Mouse (Mus musculus) G1E (cell line): ENCODE data around the gene Ubald1. TPM values are rescaled to one million over a fixed set of nuclear protein-coding genes. Genes with fewer than 3 reads are reported as not detected.

Experiments used
- ATAC-seq: 2 replicates; pipeline ENCODE4 v1.8.0; 2016; ENCODE audit warnings: mild to moderate bottlenecking; ENCODE audit not compliant: insufficient number of reproducible peaks, poor library complexity, low FRiP score, severe bottlenecking; ENCODE audit errors: extremely low read depth
- DNase-seq: peaks from one replicate; pipeline ENCODE4 v3.0.0; 2012; ENCODE audit warnings: low spot score
- H3K27me3 ChIP-seq: 2 replicates; pipeline ENCODE4 v1.6.1; 2012; ENCODE audit warnings: mild to moderate bottlenecking, low read length, inconsistent platforms; ENCODE audit not compliant: insufficient read depth
- H3K36me3 ChIP-seq: replicated peaks from 2 replicates; pipeline ENCODE3; 2012; ENCODE audit warnings: mild to moderate bottlenecking, inconsistent platforms
- H3K4me1 ChIP-seq: 2 replicates; pipeline ENCODE4 v1.6.1; 2012; ENCODE audit warnings: low read depth, low read length, inconsistent platforms, mixed read lengths; ENCODE audit not compliant: insufficient read depth
- H3K4me3 ChIP-seq: 2 replicates; pipeline ENCODE4 v1.5.1; 2012; ENCODE audit warnings: low read depth, mild to moderate bottlenecking, inconsistent platforms, low read length, moderate library complexity, mixed read lengths
- H3K9me3 ChIP-seq: replicated peaks from 2 replicates; pipeline ENCODE4 v1.6.1; 2012; ENCODE audit warnings: inconsistent platforms
- CTCF ChIP-seq: IDR thresholded peaks from 2 replicates; pipeline ENCODE4 v1.5.1; 2012; ENCODE audit warnings: low read depth, low read length, inconsistent platforms, mixed read lengths
- GATA1 ChIP-seq: IDR thresholded peaks from 2 replicates; pipeline ENCODE4 v1.6.1; 2012; ENCODE audit warnings: borderline replicate concordance, low read length, inconsistent platforms, mixed read lengths
- GATA2 ChIP-seq: IDR thresholded peaks from 2 replicates; pipeline ENCODE4 v1.6.1; 2012; ENCODE audit warnings: low read depth, low read length, inconsistent platforms, borderline replicate concordance
- POLR2AphosphoS5 ChIP-seq: IDR thresholded peaks from 2 replicates; pipeline ENCODE4 v1.6.1; 2012; ENCODE audit warnings: low read depth, low read length, inconsistent platforms; ENCODE audit not compliant: insufficient replicate concordance
- TAL1 ChIP-seq: conservative IDR thresholded peaks from 2 replicates; pipeline ENCODE4 v1.6.1; 2012; ENCODE audit warnings: low read depth, low read length, inconsistent platforms, mixed read lengths
- polyA plus RNA-seq: library from polyadenylated mRNA; stranded (reverse); fragments of >175 nt; gene quantifications from 2 replicates; pipeline ENCODE4 v1.2.3, GENCODE M21; 2012
- total RNA-seq, 2 experiments: library from RNA; stranded (forward) in 1 of 2; stranded (reverse) in 1 of 2; fragments of 200-1000 nt in 1 of 2; fragments of >200 nt in 1 of 2; fragmentation: Nextera tagmentation in 1 of 2; gene quantifications; 2 replicates each; pipeline ENCODE4 v1.2.3; 2014 to 2017

The Ubald1 gene
- total and polyA plus RNA-seq, 3 experiments: 7.2 to 189 (median 70.4) TPM

GRCm38 (mm10) chr16:4916608-4917007 is 36.5 kb upstream of the Ubald1 start:
- ATAC-seq: no peak
- Histone ChIP-seq H3K4me1 (peaks cover 15% of the 10 kb centered on the region), H3K4me3 (no peak overlapping the region), H3K27me3 (no peaks in the 10 kb centered on the region), H3K36me3 (peaks cover 74% of the 10 kb centered on the region), H3K9me3 (no peaks in the 10 kb centered on the region)
- DNase-seq: no peak
- no peak for TF ChIP-seq GATA2
- TF ChIP-seq TAL1: no peak
- no peak for TF ChIP-seq CTCF
- no peak for TF ChIP-seq GATA1
- TF ChIP-seq POLR2AphosphoS5: no peak

- Histone ChIP-seq H3K4me3 (no peak overlapping the region), H3K9me3 (no peaks in the 10 kb centered on the region), H3K4me1 (peaks cover 15% of the 10 kb centered on the region), H3K36me3 (peaks cover 78% of the 10 kb centered on the region), H3K27me3 (no peaks in the 10 kb centered on the region)
- TF ChIP-seq CTCF (no peak), TAL1 (no peak), POLR2AphosphoS5 (no peak), GATA1 (no peak), GATA2 (no peak)
- DNase-seq: no peak
- ATAC-seq: no peak
Observed at GRCm38 (mm10) chr16:4915931-4916330, 35.8 kb upstream of the Ubald1 start.

GRCm38 (mm10) chr16:4913783-4914735 is 33.9 kb upstream of the Ubald1 start:
- DNase-seq: no peak
- Histone ChIP-seq H3K9me3 (no peaks in the 10 kb centered on the region), H3K4me1 (peaks cover 15% of the 10 kb centered on the region), H3K36me3 (peaks cover 80% of the 10 kb centered on the region), H3K27me3 (no peaks in the 10 kb centered on the region), H3K4me3 (no peak overlapping the region)
- peak; percentile 52; the same call in 1 of the 2 replicates for ATAC-seq
- TF ChIP-seq TAL1: no peak
- no peak for TF ChIP-seq GATA1
- peak; percentile 89 for TF ChIP-seq CTCF

- H3K27me3 ChIP-seq: no peaks in the 10 kb centered on the region
- TF ChIP-seq TAL1: no peak
- no peak for TF ChIP-seq GATA1
- TF ChIP-seq POLR2AphosphoS5: no peak
- TF ChIP-seq CTCF: no peak
- no peak for TF ChIP-seq GATA2
- peaks cover 18% of the 10 kb centered on the region for H3K4me1 ChIP-seq
- H3K4me3 ChIP-seq: no peak overlapping the region
- ATAC-seq (no peak), DNase-seq (no peak)
- H3K9me3 ChIP-seq: no peaks in the 10 kb centered on the region
- H3K36me3 ChIP-seq: peaks cover 82% of the 10 kb centered on the region
Observed at GRCm38 (mm10) chr16:4912907-4913782, 33.0 kb upstream of the Ubald1 start.

- ATAC-seq: no peak
- Histone ChIP-seq H3K4me1 (peaks cover 26% of the 10 kb centered on the region), H3K9me3 (no peaks in the 10 kb centered on the region), H3K4me3 (no peak overlapping the region), H3K36me3 (peaks cover 87% of the 10 kb centered on the region), H3K27me3 (no peaks in the 10 kb centered on the region)
- no peak for DNase-seq
- TF ChIP-seq POLR2AphosphoS5: no peak
- no peak for TF ChIP-seq TAL1
- TF ChIP-seq CTCF: no peak
- TF ChIP-seq GATA1: no peak
- no peak for TF ChIP-seq GATA2
Observed at GRCm38 (mm10) chr16:4912074-4912648, 32.0 kb upstream of the Ubald1 start.

GRCm38 (mm10) chr16:4910758-4911157 is 30.6 kb upstream of the Ubald1 start:
- no peak overlapping the region for H3K4me3 ChIP-seq
- ATAC-seq: no peak
- peaks cover 79% of the 10 kb centered on the region for H3K36me3 ChIP-seq
- no peak for TF ChIP-seq CTCF
- TF ChIP-seq POLR2AphosphoS5: no peak
- no peaks in the 10 kb centered on the region for H3K9me3 ChIP-seq
- peaks cover 26% of the 10 kb centered on the region for H3K4me1 ChIP-seq
- DNase-seq: no peak
- H3K27me3 ChIP-seq: no peaks in the 10 kb centered on the region
